ENCODE assay signal across 8 mouse cellular contexts in genomic region chr17:66490022-66490601, GRCm38 (mm10). TPM values are rescaled to one million over a fixed set of nuclear protein-coding genes. Genes with fewer than 3 reads are reported as not detected.
DNase-seq lines count a peak whose midpoint lies in the region; ATAC-seq and TF ChIP-seq lines count a peak whose summit lies in the region.
"Had no signal": no experiment of that assay in that cellular context is flagged by ENCODE, and none has a peak within 500 bp of the region (broad histone marks: within the 10 kb centered on the region; RNA-seq: fewer than 3 reads in every experiment).

No protein-coding gene starts in this region.

- H3K4me2 ChIP-seq in hindbrain, embryonic 11.5 days (replicated peaks; ENCODE audit: low read depth, low read length): no peak overlapping the region
- H3K4me2 ChIP-seq in lung, postnatal 0 days (replicated peaks; ENCODE audit: low read depth, low read length): no peak overlapping the region
- H3K4me2 ChIP-seq: heart, embryonic 13.5 days had no signal

- H3K27ac ChIP-seq in hindbrain, embryonic 11.5 days (ENCODE audit: low read depth, low read length): no peak overlapping the region
- H3K27ac ChIP-seq in lung, postnatal 0 days (ENCODE audit: low read length): no peak overlapping the region
- H3K27ac ChIP-seq: heart, embryonic 13.5 days had no signal

- TF ChIP-seq EP300 in lung, postnatal 0 days (IDR thresholded peaks at IDR 0.05): no peak

- TF ChIP-seq CTCF in lung, postnatal 0 days (IDR thresholded peaks at IDR 0.05): peak; percentile 99

- WGBS in hindbrain, embryonic 11.5 days: 42% methylated on average over 10 of the region's 10 CpGs
- 39% methylated on average over 10 of the region's 10 CpGs for WGBS in lung, postnatal 0 days

- no peak overlapping the region for H3K9ac ChIP-seq in hindbrain, embryonic 11.5 days (ENCODE audit: low read depth, low read length)
- H3K9ac ChIP-seq in lung, postnatal 0 days (replicated peaks; ENCODE audit: low read depth): no peak overlapping the region
- H3K9ac ChIP-seq: heart, embryonic 13.5 days had no signal

- H3K27me3 ChIP-seq in hindbrain, embryonic 11.5 days (ENCODE audit: control insufficient read depth, insufficient read depth, low read length): no peaks in the 10 kb centered on the region
- H3K27me3 ChIP-seq in lung, postnatal 0 days (replicated peaks; ENCODE audit: insufficient read depth, low read length): no peaks in the 10 kb centered on the region

- DNase-seq in R1 (ENCODE audit: low read depth, low spot score): peak; percentile 72
- peak; percentile 66 for DNase-seq in embryo, embryonic 11 days
- peak; percentile 79 for DNase-seq in hindbrain, embryonic 11.5 days (ENCODE audit: low spot score)
- peak; percentile 74 to 88 for DNase-seq in layer of hippocampus, adult 18-20 months (ENCODE audit: low spot score in 2 of 2)
- DNase-seq in lung, postnatal 0 days (ENCODE audit: low spot score): peak; percentile 71
- peak; percentile 75 for DNase-seq in right cerebral cortex, adult 18-20 months

- H3K9me3 ChIP-seq in hindbrain, embryonic 11.5 days (ENCODE audit: control insufficient read depth, low read length): no peaks in the 10 kb centered on the region
- H3K9me3 ChIP-seq in lung, postnatal 0 days (ENCODE audit: low read length): no peaks in the 10 kb centered on the region
- H3K9me3 ChIP-seq: heart, embryonic 13.5 days had no signal

- peak; percentile 72 for ATAC-seq in CD4-positive, CD25-positive, alpha-beta regulatory T cell, adult 4 months
- no peak for ATAC-seq in hindbrain, embryonic 11.5 days (ENCODE audit: low FRiP score)
- no peak for ATAC-seq in lung, postnatal 0 days

- H3K36me3 ChIP-seq in hindbrain, embryonic 11.5 days (ENCODE audit: control insufficient read depth, insufficient read depth, low read length): peaks cover under 1% of the 10 kb centered on the region; the same call in 1 of the 2 replicates
- H3K36me3 ChIP-seq in lung, postnatal 0 days (ENCODE audit: insufficient read depth, low read length): peaks cover 3% of the 10 kb centered on the region; the same call in 1 of the 2 replicates

- H3K4me1 ChIP-seq in hindbrain, embryonic 11.5 days (replicated peaks; ENCODE audit: control insufficient read depth, insufficient read depth, low read length): no peaks in the 10 kb centered on the region
- H3K4me1 ChIP-seq in lung, postnatal 0 days (ENCODE audit: insufficient read depth, low read depth, low read length): no peaks in the 10 kb centered on the region

- no peak overlapping the region for H3K4me3 ChIP-seq in hindbrain, embryonic 11.5 days (ENCODE audit: low read depth, low read length)
- H3K4me3 ChIP-seq in lung, postnatal 0 days (ENCODE audit: low read depth, low read length): no peak overlapping the region
- H3K4me3 ChIP-seq: heart, embryonic 13.5 days had no signal

RNA-seq across cellular contexts. Expression of gene Rab12, which starts 29.4 kb away (rescaled TPM):
- polyA plus RNA-seq in CD4-positive, CD25-positive, alpha-beta regulatory T cell, adult 4 months (2017; shearing (Covaris generic)): 10 to 100 TPM; 13.5 to 15.9 TPM
- 44.1 and 45.2 TPM in 2 replicates for polyA plus RNA-seq in hindbrain, embryonic 11.5 days (2014; fragmentation: Nextera tagmentation; extraction: Ambion mirVana)
- 100 to 1,000 TPM; 114 to 116 TPM for total RNA-seq in layer of hippocampus, adult 18-20 months (2021)
- polyA plus RNA-seq in lung, postnatal 0 days (2015; fragmentation: Nextera tagmentation; extraction: Ambion mirVana): 70.8 and 72.8 TPM in 2 replicates

RNA-seq across cellular contexts. Expression of gene Mtcl1, which starts 40.6 kb away (rescaled TPM):
- under 1 TPM in 1 of 2 experiments, not detected in 1; 0.28 TPM for polyA plus RNA-seq in CD4-positive, CD25-positive, alpha-beta regulatory T cell, adult 4 months (2017; shearing (Covaris generic))
- polyA plus RNA-seq in hindbrain, embryonic 11.5 days (2014; fragmentation: Nextera tagmentation; extraction: Ambion mirVana): 47.9 and 59.8 TPM in 2 replicates
- 10 to 100 TPM; 42.8 to 53.0 TPM for total RNA-seq in layer of hippocampus, adult 18-20 months (2021)
- polyA plus RNA-seq in lung, postnatal 0 days (2015; fragmentation: Nextera tagmentation; extraction: Ambion mirVana): 8.6 and 9.9 TPM in 2 replicates
